Comparison of ENCODE assay signal across 8 mouse cellular contexts in genomic region chr8:72723651-72724001, GRCm38 (mm10). TPM values are rescaled to one million over a fixed set of nuclear protein-coding genes. Genes with fewer than 3 reads are reported as not detected.
DNase-seq lines count a peak whose midpoint lies in the region; ATAC-seq and TF ChIP-seq lines count a peak whose summit lies in the region.

No protein-coding gene starts in this region.

- H3K9ac ChIP-seq in lung, embryonic 14.5 days, result peak overlapping the region; percentile 97
- peak overlapping the region; percentile 95 for H3K9ac ChIP-seq in forebrain, embryonic 16.5 days (replicated peaks; ENCODE audit: low read depth, low read length)

- under 1% methylated on average over 30 of the region's 30 CpGs for WGBS in lung, embryonic 14.5 days
- WGBS in forebrain, embryonic 16.5 days, result under 1% methylated on average over 30 of the region's 30 CpGs

- 0 out of 2 replicates have a peak, but pooled peaks cover 3% of the 10 kb centered on the region for H3K4me1 ChIP-seq in lung, embryonic 14.5 days (ENCODE audit: insufficient read depth)
- H3K4me1 ChIP-seq in bone marrow macrophage, adult 2 months (ENCODE audit: control insufficient read depth, insufficient read depth, low read length), result peaks cover 6% of the 10 kb centered on the region
- peaks cover 10% of the 10 kb centered on the region for H3K4me1 ChIP-seq in forebrain, embryonic 16.5 days (replicated peaks; ENCODE audit: control insufficient read depth, insufficient read depth, low read length)

- no peak for TF ChIP-seq CTCF in lung, embryonic 14.5 days (IDR thresholded peaks at IDR 0.05; ENCODE audit: low read depth)
- no peak for TF ChIP-seq CTCF in bone marrow macrophage, adult 2 months (IDR thresholded peaks at IDR 0.05; ENCODE audit: low read depth, low read length)

- TF ChIP-seq POLR2A in bone marrow macrophage, adult 2 months (IDR thresholded peaks at IDR 0.05; ENCODE audit: borderline replicate concordance, low read depth, low read length), result no peak

- no peaks in the 10 kb centered on the region for H3K27me3 ChIP-seq in lung, embryonic 14.5 days (ENCODE audit: insufficient read depth, low read length)
- H3K27me3 ChIP-seq in forebrain, embryonic 16.5 days (replicated peaks; ENCODE audit: control insufficient read depth, insufficient read depth, low read length), result no peaks in the 10 kb centered on the region

- H3K9me3 ChIP-seq in lung, embryonic 14.5 days (ENCODE audit: low read depth, low read length), result no peaks in the 10 kb centered on the region
- no peaks in the 10 kb centered on the region for H3K9me3 ChIP-seq in forebrain, embryonic 16.5 days (ENCODE audit: control insufficient read depth, low read length)

- H3K36me3 ChIP-seq in lung, embryonic 14.5 days (ENCODE audit: insufficient read depth), result peaks cover 41% of the 10 kb centered on the region
- H3K36me3 ChIP-seq in forebrain, embryonic 16.5 days (ENCODE audit: control insufficient read depth, insufficient read depth), result peaks cover 25% of the 10 kb centered on the region

- H3K4me3 ChIP-seq in lung, embryonic 14.5 days (ENCODE audit: low read depth, low read length), result peak overlapping the region; percentile 97
- H3K4me3 ChIP-seq in bone marrow macrophage, adult 2 months (ENCODE audit: insufficient read depth, low read length), result peak overlapping the region; percentile 85
- H3K4me3 ChIP-seq in forebrain, embryonic 16.5 days (replicated peaks; ENCODE audit: low read length), result peak overlapping the region; percentile 83

- peak; percentile 53 for ATAC-seq in lung, embryonic 14.5 days (ENCODE audit: insufficient read depth)
- peak; percentile 37 for ATAC-seq in forebrain, embryonic 16.5 days

- H3K27ac ChIP-seq in lung, embryonic 14.5 days (ENCODE audit: low read depth), result no peak overlapping the region
- H3K27ac ChIP-seq in bone marrow macrophage, adult 2 months (ENCODE audit: insufficient read depth, low read depth, low read length), result no peak overlapping the region
- no peak overlapping the region for H3K27ac ChIP-seq in forebrain, embryonic 16.5 days (ENCODE audit: low read length)

- DNase-seq in lung, embryonic 14.5 days, result peak; percentile 30
- DNase-seq in lung, postnatal 36 days, result no peak
- peak; percentile 14 to 22 for DNase-seq in kidney, adult 8-10 months
- DNase-seq in lung, postnatal 10 days, result peak; percentile 21
- peak; percentile 47 for DNase-seq in right cerebral cortex, postnatal 14 days
- DNase-seq in layer of hippocampus, postnatal 36 days, result no peak

- peak overlapping the region; percentile 79 for H3K4me2 ChIP-seq in lung, embryonic 14.5 days
- peak overlapping the region; percentile 91 for H3K4me2 ChIP-seq in forebrain, embryonic 16.5 days (ENCODE audit: low read length)

RNA-seq across cellular contexts. Expression of gene Sin3b, which starts 0.5 kb away (rescaled TPM):
- polyA plus RNA-seq in lung, embryonic 14.5 days (2014; fragmentation: Nextera tagmentation; extraction: Ambion mirVana), result 172 and 179 TPM in 2 replicates
- polyA plus RNA-seq in bone marrow macrophage, adult 2 months (2012; ENCODE audit: insufficient read depth, insufficient read length, missing spikeins), result 117 and 124 TPM in 2 replicates
- 192 and 208 TPM in 2 replicates for polyA plus RNA-seq in forebrain, embryonic 16.5 days (2015; fragmentation: Nextera tagmentation; extraction: Ambion mirVana)
- total RNA-seq in layer of hippocampus, postnatal 36 days (2021), result 100 to 1,000 TPM; 170 to 183 TPM

RNA-seq across cellular contexts. Expression of gene F2rl3, which starts 38.1 kb away (rescaled TPM):
- polyA plus RNA-seq in lung, embryonic 14.5 days (2014; fragmentation: Nextera tagmentation; extraction: Ambion mirVana), result 3.4 and 3.8 TPM in 2 replicates
- polyA plus RNA-seq in bone marrow macrophage, adult 2 months (2012; ENCODE audit: insufficient read depth, insufficient read length, missing spikeins), result not detected in 2 replicates
- polyA plus RNA-seq in forebrain, embryonic 16.5 days (2015; fragmentation: Nextera tagmentation; extraction: Ambion mirVana), result 0.19 and 0.41 TPM in 2 replicates
- under 1 TPM; 0.23 to 0.40 TPM for total RNA-seq in layer of hippocampus, postnatal 36 days (2021)

Comparison
In these comparisons a context has a peak if more than half of its experiments do, and no peak if none do; other contexts are left out.
1. DNase-seq: peak in lung, embryonic 14.5 days (single experiment), kidney, adult 8-10 months (2 of 2), lung, postnatal 10 days (single experiment) and right cerebral cortex, postnatal 14 days (single experiment); none in lung, postnatal 36 days (single experiment) and layer of hippocampus, postnatal 36 days (0 of 2).
2. Peak in every context shown above with its lines, with median percentiles within 50 percentile points of each other: H3K4me3 ChIP-seq.